Mouse (Mus musculus) erythroblast, embryonic 14.5 days (primary cell): ENCODE results near the gene Amigo3.

Source experiments
- GATA1 ChIP-seq: IDR thresholded peaks from 2 replicates; pipeline ENCODE4 v1.6.1; 2012; ENCODE audit warnings: low read length, inconsistent platforms, mixed read lengths
- TAL1 ChIP-seq: IDR thresholded peaks from 3 replicates; pipeline ENCODE4 v1.6.1; 2012; ENCODE audit warnings: low read length, inconsistent platforms, mixed read lengths

DNA sequence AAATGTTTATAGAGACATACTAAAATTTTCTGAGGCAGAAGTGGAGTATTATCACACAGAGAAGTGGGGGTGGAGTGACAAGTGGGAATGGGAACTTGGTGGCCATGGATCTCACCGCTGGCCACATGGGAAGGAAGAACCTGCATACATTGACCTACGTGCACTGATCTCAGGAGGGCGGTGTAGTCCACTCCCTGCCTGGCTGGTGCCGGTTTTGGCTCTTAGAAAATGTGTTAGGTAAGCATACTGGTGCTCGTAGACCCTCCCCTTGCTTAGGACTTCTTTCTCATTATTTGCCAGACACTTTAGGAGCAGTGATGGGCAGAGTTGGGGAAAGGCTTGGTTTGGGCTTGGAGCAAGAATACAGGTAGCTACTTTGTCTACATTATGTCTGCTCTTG lies 44.9 kb upstream of the Amigo3 start:
- TF ChIP-seq GATA1 = no peak
- TF ChIP-seq TAL1 = no peak
